Mouse (Mus musculus): ENCODE results near the gene D930048N14Rik. TPM values are rescaled to one million over a fixed set of nuclear protein-coding genes. Genes with fewer than 3 reads are reported as not detected.

Gene D930048N14Rik
- polyA plus RNA-seq, 1 experiment from 2014 or later: 3.2 TPM

- Histone ChIP-seq H3K4me1 (peaks cover 82% of the 10 kb centered on the region), H3K27ac (peak overlapping the region; percentile 87), H3K27me3 (ENCODE audit: low read depth, poor library complexity, severe bottlenecking) (no peaks in the 10 kb centered on the region), H3K9me3 (replicated peaks) (no peaks in the 10 kb centered on the region), H3K36me3 (peaks cover 42% of the 10 kb centered on the region), H3K4me3 (peak overlapping the region; percentile 9; the same call in 1 of the 2 replicates)
- DNase-seq (ENCODE audit: low spot score): no peak
- 73% methylated on average over 15 of the region's 15 CpGs for WGBS
Observed at GRCm38 (mm10) chr11:51646751-51647667, 3.7 kb upstream of the D930048N14Rik start.

DNA sequence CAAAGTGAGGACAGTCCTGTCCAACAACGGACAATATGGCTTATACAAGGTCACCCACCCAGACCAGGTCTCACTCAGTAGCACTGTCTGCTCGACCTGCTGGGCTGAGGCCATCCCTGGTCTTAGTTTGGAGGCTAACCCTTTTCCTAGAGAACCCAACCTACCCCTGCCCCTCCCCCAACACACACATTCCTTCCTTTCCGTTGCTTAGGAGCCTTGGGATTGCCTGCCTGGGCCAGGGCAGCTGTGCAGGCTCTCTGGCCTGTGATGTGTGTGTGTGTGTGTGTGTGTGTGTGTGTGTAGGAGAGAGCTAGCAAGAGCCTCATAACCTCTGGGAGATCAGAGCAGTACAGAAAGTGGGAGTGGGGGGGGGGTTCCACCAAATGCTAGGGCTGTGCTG, 2.2 kb upstream of the D930048N14Rik start:
- H3K27me3 ChIP-seq (ENCODE audit: low read depth, poor library complexity, severe bottlenecking): no peaks in the 10 kb centered on the region
- peak overlapping the region; percentile 87 for H3K27ac ChIP-seq
- WGBS: 24% methylated on average over 3 of the region's 3 CpGs
- peaks cover 27% of the 10 kb centered on the region for H3K36me3 ChIP-seq
- H3K4me3 ChIP-seq: peak overlapping the region; percentile 73
- DNase-seq (ENCODE audit: low spot score): peak; percentile 70
- no peaks in the 10 kb centered on the region for H3K9me3 ChIP-seq (replicated peaks)
- peaks cover 75% of the 10 kb centered on the region for H3K4me1 ChIP-seq

- H3K27ac ChIP-seq: peak overlapping the region; percentile 87
- no peaks in the 10 kb centered on the region for H3K9me3 ChIP-seq (replicated peaks)
- no peaks in the 10 kb centered on the region for H3K27me3 ChIP-seq (ENCODE audit: low read depth, poor library complexity, severe bottlenecking)
- DNase-seq (ENCODE audit: low spot score): peak; percentile 47
- peaks cover 68% of the 10 kb centered on the region for H3K4me1 ChIP-seq
- peaks cover 19% of the 10 kb centered on the region for H3K36me3 ChIP-seq
- peak overlapping the region; percentile 73 for H3K4me3 ChIP-seq
- 32% methylated on average over 11 of the region's 11 CpGs for WGBS
Observed at GRCm38 (mm10) chr11:51649111-51649888, 1.5 kb upstream of the D930048N14Rik start.

DNA sequence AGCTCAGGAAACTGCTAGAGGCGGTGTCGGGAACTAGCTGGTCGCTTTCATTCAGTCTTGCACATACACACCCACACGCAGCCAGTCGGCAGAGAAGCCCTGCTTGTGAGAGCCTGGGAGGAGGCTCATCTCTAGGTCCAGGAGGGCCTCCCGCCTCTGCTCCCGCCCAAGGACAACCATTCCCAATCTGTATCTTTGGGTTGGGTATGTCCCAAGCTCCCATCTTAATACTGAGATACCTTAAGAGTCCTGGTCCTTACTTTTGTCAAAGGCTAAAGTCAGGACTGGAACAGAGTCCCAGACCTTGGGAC, 910 bp upstream of the D930048N14Rik start:
- 2% methylated on average over 7 of the region's 7 CpGs for WGBS
- Histone ChIP-seq H3K27me3 (ENCODE audit: low read depth, poor library complexity, severe bottlenecking) (no peaks in the 10 kb centered on the region), H3K36me3 (peaks cover 16% of the 10 kb centered on the region), H3K4me3 (peak overlapping the region; percentile 73), H3K9me3 (replicated peaks) (no peaks in the 10 kb centered on the region), H3K27ac (peak overlapping the region; percentile 87), H3K4me1 (peaks cover 63% of the 10 kb centered on the region)
- DNase-seq (ENCODE audit: low spot score): no peak

- Histone ChIP-seq H3K9me3 (replicated peaks) (no peaks in the 10 kb centered on the region), H3K27me3 (ENCODE audit: low read depth, poor library complexity, severe bottlenecking) (no peaks in the 10 kb centered on the region), H3K4me1 (peaks cover 59% of the 10 kb centered on the region), H3K27ac (peak overlapping the region; percentile 87), H3K36me3 (peaks cover 12% of the 10 kb centered on the region), H3K4me3 (peak overlapping the region; percentile 73)
- DNase-seq (ENCODE audit: low spot score): peak; percentile 44
- WGBS: under 1% methylated on average over 30 of the region's 30 CpGs
Observed at GRCm38 (mm10) chr11:51650261-51650660, 493 bp upstream of the D930048N14Rik start.

DNA sequence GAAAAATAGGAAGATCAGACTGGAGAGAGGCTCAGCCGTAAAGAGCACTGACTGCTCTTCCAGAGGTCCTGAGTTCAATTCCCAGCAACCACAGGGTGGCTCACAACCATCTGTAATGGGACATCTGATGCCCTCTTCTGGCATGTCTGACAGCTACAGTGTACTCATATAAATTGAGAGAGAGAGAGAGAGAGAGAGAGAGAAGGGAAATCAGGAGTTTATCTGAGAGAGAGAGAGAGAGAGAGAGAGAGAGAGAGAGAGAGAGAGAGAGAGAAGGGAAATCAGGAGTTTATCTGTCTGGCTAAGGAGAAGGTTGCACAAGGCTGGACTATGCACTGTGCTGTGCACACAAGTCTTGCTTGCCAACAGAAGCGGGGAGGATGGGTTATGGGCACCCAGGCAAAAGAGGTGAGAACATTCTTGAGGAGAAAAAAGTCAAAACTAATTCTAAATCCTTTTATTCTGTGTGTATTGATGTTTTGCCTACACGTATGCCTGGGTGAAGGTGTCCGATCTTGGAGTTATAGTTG, 2.2 kb downstream of the D930048N14Rik start:
- Histone ChIP-seq H3K27me3 (ENCODE audit: low read depth, poor library complexity, severe bottlenecking) (no peaks in the 10 kb centered on the region), H3K27ac (no peak overlapping the region), H3K36me3 (peaks cover 9% of the 10 kb centered on the region; the same call in 1 of the 2 replicates), H3K4me3 (no peak overlapping the region), H3K4me1 (peaks cover 39% of the 10 kb centered on the region), H3K9me3 (replicated peaks) (no peaks in the 10 kb centered on the region)
- WGBS: 90% methylated on average over 4 of the region's 4 CpGs
- DNase-seq (ENCODE audit: low spot score): no peak

GRCm38 (mm10) chr11:51653736-51654135, 3.0 kb downstream of the D930048N14Rik start:
- Histone ChIP-seq H3K4me3 (no peak overlapping the region), H3K9me3 (replicated peaks) (no peaks in the 10 kb centered on the region), H3K36me3 (peaks cover 9% of the 10 kb centered on the region; the same call in 1 of the 2 replicates), H3K27ac (no peak overlapping the region), H3K4me1 (peaks cover 38% of the 10 kb centered on the region), H3K27me3 (ENCODE audit: low read depth, poor library complexity, severe bottlenecking) (no peaks in the 10 kb centered on the region)
- 91% methylated on average over 6 of the region's 6 CpGs for WGBS
- DNase-seq (ENCODE audit: low spot score): no peak

GRCm38 (mm10) chr11:51654891-51655290, 4.1 kb downstream of the D930048N14Rik start:
- H3K4me1 ChIP-seq: peaks cover 34% of the 10 kb centered on the region
- DNase-seq (ENCODE audit: low spot score): no peak
- WGBS: 88% methylated on average over 3 of the region's 3 CpGs

DNA sequence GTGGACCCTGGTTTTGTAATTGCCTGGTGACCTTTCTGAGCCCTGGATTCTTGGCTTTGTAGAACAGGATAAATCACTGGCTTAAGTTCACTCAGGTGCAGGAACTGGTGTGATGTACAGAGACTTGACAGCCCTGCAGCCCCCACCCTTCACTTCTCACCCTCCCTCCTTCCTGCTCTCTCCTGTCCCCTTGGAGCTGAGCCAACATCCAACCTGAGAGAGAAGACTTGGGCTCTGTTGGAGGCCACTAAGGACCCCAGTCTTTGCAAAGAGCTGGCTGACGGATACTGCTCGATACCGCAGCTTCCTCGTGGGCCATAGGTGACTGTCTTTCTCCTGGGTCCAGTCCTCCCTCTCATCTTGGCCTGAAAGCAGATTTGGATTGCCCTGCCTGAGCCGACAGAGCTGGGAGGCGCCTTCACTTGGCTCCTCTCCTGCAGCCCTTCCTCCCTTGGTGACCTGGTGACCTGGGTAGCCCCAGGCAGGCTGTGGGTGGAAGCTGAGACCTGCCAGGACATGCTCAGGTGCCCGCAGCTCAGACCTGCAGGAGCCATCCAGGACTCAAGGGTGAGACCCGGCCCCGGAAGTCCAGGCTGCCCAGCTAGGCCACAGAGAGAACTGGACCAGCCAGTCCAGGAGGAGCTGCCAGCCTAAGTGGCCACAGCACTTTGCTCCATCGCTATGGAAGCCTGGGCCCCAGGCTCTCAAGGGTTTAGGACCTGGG, 6.2 kb downstream of the D930048N14Rik start:
- Histone ChIP-seq H3K27ac (peak overlapping the region; percentile 61), H3K4me3 (no peak overlapping the region), H3K27me3 (ENCODE audit: low read depth, poor library complexity, severe bottlenecking) (no peaks in the 10 kb centered on the region), H3K36me3 (peaks cover 9% of the 10 kb centered on the region; the same call in 1 of the 2 replicates), H3K4me1 (peaks cover 19% of the 10 kb centered on the region), H3K9me3 (replicated peaks) (no peaks in the 10 kb centered on the region)
- DNase-seq (ENCODE audit: low spot score): no peak
- WGBS: 82% methylated on average over 10 of the region's 10 CpGs

More at GRCm38 (mm10) chr11:51654891-51655290, 4.1 kb downstream of the D930048N14Rik start:
- no peak overlapping the region for H3K27ac ChIP-seq
- peaks cover 9% of the 10 kb centered on the region; the same call in 1 of the 2 replicates for H3K36me3 ChIP-seq
- H3K9me3 ChIP-seq (replicated peaks): no peaks in the 10 kb centered on the region
- H3K27me3 ChIP-seq (ENCODE audit: low read depth, poor library complexity, severe bottlenecking): no peaks in the 10 kb centered on the region
- H3K4me3 ChIP-seq: no peak overlapping the region

DNA sequence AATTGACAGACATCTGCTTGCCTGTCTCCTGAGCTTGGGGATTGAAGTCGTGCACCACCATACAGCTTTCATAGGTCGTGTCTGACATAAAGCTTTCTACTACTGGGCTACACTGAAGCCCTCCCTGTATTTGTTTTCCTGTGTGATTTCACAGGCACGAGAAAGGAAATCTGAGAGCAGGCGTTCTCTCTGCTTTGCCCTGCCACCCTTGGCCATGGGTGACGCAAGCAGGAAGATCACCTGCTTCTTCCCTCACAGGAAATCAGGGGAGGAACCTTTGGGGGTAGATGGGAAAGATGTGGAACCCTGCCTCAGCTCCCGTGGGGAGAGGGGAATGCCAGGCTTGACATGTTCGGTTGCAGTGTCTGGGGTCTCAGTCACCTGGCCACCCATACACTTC, 7.5 kb downstream of the D930048N14Rik start:
- WGBS: 67% methylated on average over 7 of the region's 7 CpGs
- peak overlapping the region; percentile 17; the same call in 1 of the 2 replicates for H3K27ac ChIP-seq
- H3K9me3 ChIP-seq (replicated peaks): no peaks in the 10 kb centered on the region
- H3K27me3 ChIP-seq (ENCODE audit: low read depth, poor library complexity, severe bottlenecking): no peaks in the 10 kb centered on the region
- no peak overlapping the region for H3K4me3 ChIP-seq
- peaks cover 9% of the 10 kb centered on the region; the same call in 1 of the 2 replicates for H3K36me3 ChIP-seq
- DNase-seq (ENCODE audit: low spot score): no peak
- H3K4me1 ChIP-seq: peaks cover 19% of the 10 kb centered on the region

DNA sequence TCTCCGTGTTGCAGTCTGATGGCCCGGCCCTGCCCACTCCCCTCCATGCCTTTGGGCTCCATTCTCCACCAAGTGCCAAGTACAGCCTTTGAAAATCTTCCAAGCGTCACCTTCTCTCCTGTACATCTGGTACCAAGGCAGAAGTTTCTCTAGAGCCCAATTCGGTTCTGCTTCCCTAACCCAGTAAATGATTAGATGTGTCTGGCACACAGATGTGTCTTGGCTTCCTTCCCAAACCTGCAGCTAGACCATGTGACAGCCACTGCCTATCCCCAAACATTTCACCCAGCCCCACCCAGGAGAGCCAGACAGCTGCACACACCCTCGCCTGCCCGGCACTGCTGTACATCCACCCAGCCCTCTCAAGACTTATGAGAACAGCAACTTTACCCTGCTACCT, 8.0 kb downstream of the D930048N14Rik start:
- Histone ChIP-seq H3K4me3 (no peak overlapping the region), H3K27ac (peak overlapping the region; percentile 17), H3K27me3 (ENCODE audit: low read depth, poor library complexity, severe bottlenecking) (no peaks in the 10 kb centered on the region), H3K36me3 (peaks cover 9% of the 10 kb centered on the region; the same call in 1 of the 2 replicates), H3K4me1 (peaks cover 19% of the 10 kb centered on the region), H3K9me3 (replicated peaks) (no peaks in the 10 kb centered on the region)
- 73% methylated on average over 6 of the region's 6 CpGs for WGBS
- no peak for DNase-seq (ENCODE audit: low spot score)

- Histone ChIP-seq H3K9me3 (replicated peaks) (no peaks in the 10 kb centered on the region), H3K4me3 (no peak overlapping the region), H3K36me3 (peaks cover 3% of the 10 kb centered on the region; the same call in 1 of the 2 replicates), H3K27me3 (ENCODE audit: low read depth, poor library complexity, severe bottlenecking) (no peaks in the 10 kb centered on the region), H3K4me1 (peaks cover 18% of the 10 kb centered on the region), H3K27ac (no peak overlapping the region)
- no peak for DNase-seq (ENCODE audit: low spot score)
- 88% methylated on average over 16 of the region's 16 CpGs for WGBS
Observed at GRCm38 (mm10) chr11:51661867-51662365, 11.2 kb downstream of the D930048N14Rik start.

Measured in limb, embryonic 10.5 days (tissue).